Mouse (Mus musculus) spleen, adult 2 months (tissue): Measurements from ENCODE around the gene Pold2.

Source experiments
- CTCF ChIP-seq: fragments of 200-500 bp; IDR thresholded peaks from 2 replicates; pipeline ENCODE4 v1.5.1; 2011; ENCODE audit warnings: mild to moderate bottlenecking, inconsistent platforms; ENCODE audit not compliant: insufficient read depth, insufficient read length, insufficient replicate concordance; ENCODE audit errors: extremely low read depth
- POLR2A ChIP-seq: fragments of 200-500 bp; IDR thresholded peaks from 2 replicates; pipeline ENCODE4 v1.6.1; 2011; ENCODE audit warnings: low read depth, low read length, inconsistent platforms

- no peak for TF ChIP-seq CTCF
- TF ChIP-seq POLR2A: no peak
These were observed 52.7 kb downstream of the Pold2 start for GRCm38 (mm10) chr11:5825432-5825831.
